Mouse (Mus musculus): Measurements from ENCODE around the gene Olfr750.

GRCm38 (mm10) chr14:51023457-51023856, 50.8 kb downstream of the Olfr750 start:
- TF ChIP-seq CTCF (IDR thresholded peaks at IDR 0.05) (no peak), EP300 (IDR thresholded peaks at IDR 0.05) (no peak)

All from lung, postnatal 0 days (tissue).